Mouse (Mus musculus): ENCODE results near the gene Ano6. TPM values are rescaled to one million over a fixed set of nuclear protein-coding genes. Genes with fewer than 3 reads are reported as not detected.

Gene Ano6
- polyA plus RNA-seq, 1 experiment from 2014 or later: 16.2 TPM

DNA sequence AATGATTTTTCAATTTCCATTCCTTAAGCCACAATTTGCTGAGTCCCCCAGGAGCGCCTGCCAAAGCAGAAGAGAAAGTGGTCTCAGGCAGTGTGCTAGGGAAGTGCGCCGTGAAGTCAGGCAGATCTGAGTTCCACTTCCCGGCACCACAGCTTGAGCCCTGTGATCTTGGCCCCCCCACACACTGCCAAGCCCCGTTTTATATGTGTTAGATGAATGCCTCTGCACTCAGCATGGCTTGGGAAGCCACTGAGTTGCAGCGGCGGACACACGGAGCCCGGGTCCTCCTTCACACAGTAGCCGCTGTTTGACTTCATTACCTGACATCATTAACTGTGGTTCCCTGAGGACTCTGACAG is 172.5 kb downstream of the Ano6 start:
- no peak for TF ChIP-seq EP300 (optimal IDR thresholded peaks at IDR 0.05)
- TF ChIP-seq CTCF (IDR thresholded peaks at IDR 0.05; ENCODE audit: low read depth): no peak
- peaks cover 11% of the 10 kb centered on the region; the same call in 1 of the 2 replicates for H3K36me3 ChIP-seq (ENCODE audit: control insufficient read depth, insufficient read depth, low read length)
- H3K4me3 ChIP-seq (ENCODE audit: low read depth, low read length): no peak overlapping the region
- H3K27me3 ChIP-seq (ENCODE audit: control insufficient read depth, insufficient read depth, low read length): no peaks in the 10 kb centered on the region
- H3K9me3 ChIP-seq (ENCODE audit: control insufficient read depth, low read length): no peaks in the 10 kb centered on the region
- no peaks in the 10 kb centered on the region for H3K4me1 ChIP-seq (replicated peaks; ENCODE audit: control insufficient read depth, insufficient read depth)
- DNase-seq (ENCODE audit: low spot score): no peak
- no peak overlapping the region for H3K4me2 ChIP-seq (replicated peaks; ENCODE audit: low read depth)
- 79% methylated on average over 10 of the region's 10 CpGs for WGBS
- ATAC-seq (ENCODE audit: low FRiP score, low TSS enrichment): no peak
- H3K9ac ChIP-seq (ENCODE audit: low read length): no peak overlapping the region
- H3K27ac ChIP-seq (replicated peaks): no peak overlapping the region

DNA sequence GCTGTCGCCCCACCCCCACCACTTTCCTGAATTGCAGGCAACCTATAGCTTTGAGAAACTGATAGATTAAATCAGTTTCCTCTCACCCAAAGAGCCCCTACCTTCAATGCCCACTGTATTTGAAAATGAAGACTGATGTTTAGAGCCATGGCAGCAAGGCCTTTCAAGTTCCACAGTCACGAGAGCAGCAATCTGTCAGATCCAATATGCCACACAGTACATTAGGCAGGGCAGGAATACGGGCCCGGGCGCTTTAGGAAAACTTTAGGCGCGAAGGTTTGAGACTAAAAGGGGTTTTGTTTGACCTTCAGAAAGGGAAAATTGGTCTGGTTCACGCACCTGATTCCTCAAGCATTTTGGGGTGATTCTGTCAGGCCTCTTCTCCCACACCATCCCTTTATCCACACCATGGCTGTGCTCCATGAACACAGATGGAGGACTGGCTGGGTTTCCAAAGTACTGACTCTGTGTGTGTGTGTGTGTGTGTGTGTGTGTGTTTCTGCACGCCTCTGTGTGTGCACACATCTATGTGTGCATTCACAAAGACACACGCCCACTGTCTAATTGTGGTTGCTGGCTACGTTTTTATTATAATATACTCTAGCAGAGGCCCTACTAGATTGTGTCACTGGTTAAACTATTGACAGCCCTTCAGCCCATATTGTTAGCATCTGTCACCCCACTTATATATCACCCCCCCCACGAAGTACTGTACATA is 173.0 kb downstream of the Ano6 start:
- Histone ChIP-seq H3K9ac (ENCODE audit: low read length) (no peak overlapping the region), H3K36me3 (ENCODE audit: control insufficient read depth, insufficient read depth, low read length) (peaks cover 11% of the 10 kb centered on the region; the same call in 1 of the 2 replicates), H3K4me3 (ENCODE audit: low read depth, low read length) (no peak overlapping the region), H3K9me3 (ENCODE audit: control insufficient read depth, low read length) (no peaks in the 10 kb centered on the region), H3K4me2 (replicated peaks; ENCODE audit: low read depth) (no peak overlapping the region), H3K27me3 (ENCODE audit: control insufficient read depth, insufficient read depth, low read length) (no peaks in the 10 kb centered on the region), H3K27ac (replicated peaks) (no peak overlapping the region), H3K4me1 (replicated peaks; ENCODE audit: control insufficient read depth, insufficient read depth) (no peaks in the 10 kb centered on the region)
- DNase-seq (ENCODE audit: low spot score) (no peak), ATAC-seq (ENCODE audit: low FRiP score, low TSS enrichment) (no peak)
- 80% methylated on average over 12 of the region's 12 CpGs for WGBS
- TF ChIP-seq CTCF (IDR thresholded peaks at IDR 0.05; ENCODE audit: low read depth) (no peak), EP300 (optimal IDR thresholded peaks at IDR 0.05) (no peak)

DNA sequence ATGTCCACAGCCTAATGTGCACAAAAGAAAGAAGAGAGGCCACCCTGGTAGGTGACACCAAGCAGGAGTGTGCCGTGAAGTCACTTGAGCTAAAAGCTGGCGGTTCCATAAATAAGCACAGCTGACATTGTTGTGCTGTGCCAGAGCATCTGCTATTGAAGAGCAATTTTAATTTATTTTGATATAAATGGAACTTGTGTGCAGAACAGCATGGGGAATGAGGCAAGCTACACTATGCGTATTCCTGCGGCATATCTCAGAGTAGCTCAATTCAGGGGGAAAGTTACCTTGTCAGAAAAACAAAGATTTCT is 173.6 kb downstream of the Ano6 start:
- peaks cover 11% of the 10 kb centered on the region; the same call in 1 of the 2 replicates for H3K36me3 ChIP-seq (ENCODE audit: control insufficient read depth, insufficient read depth, low read length)
- H3K4me2 ChIP-seq (replicated peaks; ENCODE audit: low read depth): no peak overlapping the region
- DNase-seq (ENCODE audit: low spot score) (no peak), ATAC-seq (ENCODE audit: low FRiP score, low TSS enrichment) (no peak)
- no peak overlapping the region for H3K9ac ChIP-seq (ENCODE audit: low read length)
- H3K4me3 ChIP-seq (ENCODE audit: low read depth, low read length): no peak overlapping the region
- no peaks in the 10 kb centered on the region for H3K27me3 ChIP-seq (ENCODE audit: control insufficient read depth, insufficient read depth, low read length)
- TF ChIP-seq EP300 (optimal IDR thresholded peaks at IDR 0.05) (no peak), CTCF (IDR thresholded peaks at IDR 0.05; ENCODE audit: low read depth) (no peak)
- 73% methylated on average over 4 of the region's 4 CpGs for WGBS
- H3K27ac ChIP-seq (replicated peaks): no peak overlapping the region
- no peaks in the 10 kb centered on the region for H3K9me3 ChIP-seq (ENCODE audit: control insufficient read depth, low read length)
- no peaks in the 10 kb centered on the region for H3K4me1 ChIP-seq (replicated peaks; ENCODE audit: control insufficient read depth, insufficient read depth)

DNA sequence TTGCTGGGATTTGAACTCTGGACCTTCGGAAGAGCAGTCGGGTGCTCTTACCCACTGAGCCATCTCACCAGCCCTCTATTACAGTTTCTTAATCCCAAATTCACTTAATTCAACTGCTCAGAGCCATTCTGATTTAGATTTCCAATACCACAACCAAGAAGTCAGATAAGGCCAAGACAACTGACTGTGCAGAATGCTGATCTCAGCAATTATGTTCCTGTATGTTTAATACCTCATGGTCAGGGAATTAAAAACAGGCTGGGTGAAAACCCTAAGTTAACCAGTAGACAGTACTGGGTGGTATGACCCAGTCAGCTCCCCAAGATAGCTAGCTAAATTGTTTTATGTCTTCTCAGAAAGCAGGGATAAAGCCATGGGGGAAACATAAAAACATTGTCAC is 176.3 kb downstream of the Ano6 start:
- H3K4me1 ChIP-seq (replicated peaks; ENCODE audit: control insufficient read depth, insufficient read depth): no peaks in the 10 kb centered on the region
- no peak for ATAC-seq (ENCODE audit: low FRiP score, low TSS enrichment)
- no peak overlapping the region for H3K4me2 ChIP-seq (replicated peaks; ENCODE audit: low read depth)
- H3K36me3 ChIP-seq (ENCODE audit: control insufficient read depth, insufficient read depth, low read length): peaks cover 4% of the 10 kb centered on the region; the same call in 1 of the 2 replicates
- H3K27ac ChIP-seq (replicated peaks): no peak overlapping the region
- no peaks in the 10 kb centered on the region for H3K9me3 ChIP-seq (ENCODE audit: control insufficient read depth, low read length)
- H3K4me3 ChIP-seq (ENCODE audit: low read depth, low read length): no peak overlapping the region
- no peak for DNase-seq (ENCODE audit: low spot score)
- TF ChIP-seq EP300 (optimal IDR thresholded peaks at IDR 0.05): no peak
- TF ChIP-seq CTCF (IDR thresholded peaks at IDR 0.05; ENCODE audit: low read depth): no peak
- H3K9ac ChIP-seq (ENCODE audit: low read length): no peak overlapping the region
- 97% methylated on average over 2 of the region's 2 CpGs for WGBS
- H3K27me3 ChIP-seq (ENCODE audit: control insufficient read depth, insufficient read depth, low read length): no peaks in the 10 kb centered on the region

DNA sequence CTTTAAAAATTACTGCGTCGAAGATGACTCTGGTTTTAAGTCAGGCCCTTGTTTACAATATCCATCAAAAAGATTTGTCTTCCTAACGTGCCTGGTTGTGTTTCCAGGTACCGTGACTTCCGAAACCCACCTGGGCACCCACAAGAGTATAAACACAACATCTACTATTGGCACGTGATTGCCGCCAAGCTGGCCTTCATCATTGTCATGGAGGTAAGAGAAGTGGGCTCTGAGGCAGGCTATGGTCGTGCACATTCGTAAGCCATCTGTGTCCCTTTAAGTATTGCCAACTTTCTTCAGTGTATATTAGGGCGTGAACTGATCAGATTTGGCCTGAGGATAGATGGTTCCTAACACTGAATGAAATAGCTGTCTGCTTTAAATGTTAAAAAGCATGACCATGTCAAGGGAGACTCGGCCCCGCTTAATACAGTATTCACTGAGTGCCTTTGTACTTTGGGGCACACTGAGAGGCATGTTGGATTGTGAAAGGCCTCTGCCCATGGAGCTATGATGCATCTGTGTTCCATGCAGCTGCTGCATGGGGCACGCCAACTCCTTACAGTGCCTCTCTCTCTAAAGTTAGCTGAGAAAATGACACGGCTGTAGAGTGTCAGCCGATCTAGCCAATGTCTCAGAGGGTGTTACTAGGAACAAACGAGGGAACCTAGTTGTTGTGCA is 177.0 kb downstream of the Ano6 start:
- Histone ChIP-seq H3K36me3 (ENCODE audit: control insufficient read depth, insufficient read depth, low read length) (peaks cover 9% of the 10 kb centered on the region; the same call in 1 of the 2 replicates), H3K27ac (replicated peaks) (no peak overlapping the region), H3K4me2 (replicated peaks; ENCODE audit: low read depth) (no peak overlapping the region), H3K4me1 (replicated peaks; ENCODE audit: control insufficient read depth, insufficient read depth) (no peaks in the 10 kb centered on the region), H3K9me3 (ENCODE audit: control insufficient read depth, low read length) (no peaks in the 10 kb centered on the region), H3K9ac (ENCODE audit: low read length) (no peak overlapping the region), H3K4me3 (ENCODE audit: low read depth, low read length) (no peak overlapping the region), H3K27me3 (ENCODE audit: control insufficient read depth, insufficient read depth, low read length) (no peaks in the 10 kb centered on the region)
- 85% methylated on average over 16 of the region's 16 CpGs for WGBS
- ATAC-seq (ENCODE audit: low FRiP score, low TSS enrichment): no peak
- no peak for TF ChIP-seq EP300 (optimal IDR thresholded peaks at IDR 0.05)
- no peak for TF ChIP-seq CTCF (IDR thresholded peaks at IDR 0.05; ENCODE audit: low read depth)
- DNase-seq (ENCODE audit: low spot score): no peak

DNA sequence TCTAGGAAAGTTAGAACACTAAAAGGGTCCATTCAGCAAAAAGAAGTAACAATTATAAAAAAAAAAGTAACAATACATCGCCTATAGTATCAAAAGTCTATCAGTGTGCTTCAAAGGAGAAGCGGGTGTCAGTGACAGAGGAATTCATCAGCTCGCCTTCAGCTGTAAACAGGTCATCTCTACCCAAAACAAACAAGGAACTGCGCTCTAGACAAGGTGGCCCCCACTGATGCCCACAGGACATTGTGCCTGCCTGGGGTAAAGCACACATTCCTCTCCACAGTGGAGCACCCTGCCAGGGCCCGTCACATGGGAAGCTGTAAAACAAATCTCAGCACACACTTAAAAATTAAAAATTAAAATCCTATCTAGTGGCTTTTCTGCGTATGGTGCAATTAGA is 179.0 kb downstream of the Ano6 start:
- TF ChIP-seq EP300 (optimal IDR thresholded peaks at IDR 0.05) (no peak), CTCF (IDR thresholded peaks at IDR 0.05; ENCODE audit: low read depth) (no peak)
- peaks cover 18% of the 10 kb centered on the region for H3K36me3 ChIP-seq (ENCODE audit: control insufficient read depth, insufficient read depth, low read length)

More for the DNA sequence above, 179.0 kb downstream of the Ano6 start:
- WGBS: 83% methylated on average over 6 of the region's 6 CpGs
- Histone ChIP-seq H3K9me3 (ENCODE audit: control insufficient read depth, low read length) (no peaks in the 10 kb centered on the region), H3K27ac (replicated peaks) (no peak overlapping the region), H3K9ac (ENCODE audit: low read length) (no peak overlapping the region), H3K4me3 (ENCODE audit: low read depth, low read length) (no peak overlapping the region), H3K4me2 (replicated peaks; ENCODE audit: low read depth) (no peak overlapping the region), H3K27me3 (ENCODE audit: control insufficient read depth, insufficient read depth, low read length) (no peaks in the 10 kb centered on the region), H3K4me1 (replicated peaks; ENCODE audit: control insufficient read depth, insufficient read depth) (no peaks in the 10 kb centered on the region)
- no peak for ATAC-seq (ENCODE audit: low FRiP score, low TSS enrichment)
- no peak for DNase-seq (ENCODE audit: low spot score)

All from stomach, postnatal 0 days (tissue).